Mouse (Mus musculus) MEL (cell line): ENCODE results near the gene Phf21a. TPM values are rescaled to one million over a fixed set of nuclear protein-coding genes. Genes with fewer than 3 reads are reported as not detected.
A peak's percentile ranks its signal among the peaks of the same experiment; 100 is the strongest.

Experiments used
- DNase-seq: peaks from one replicate; pipeline ENCODE4 v3.0.0; 2011; ENCODE audit warnings: low read depth, low spot score
- H3K27ac ChIP-seq: 2 replicates; pipeline ENCODE4 v1.5.1; 2012; ENCODE audit warnings: low read depth, mild to moderate bottlenecking, control low read depth, low read length, moderate library complexity; ENCODE audit not compliant: control insufficient read depth
- H3K27me3 ChIP-seq, 2 experiments: fragments of 150-350 bp in 1 of 2; sonication (generic) in 1 of 2; 2 replicates each; pipeline ENCODE4 v1.6.1; 2012; ENCODE audit warnings: low read length in 2 of 2, mild to moderate bottlenecking in 2 of 2, improper control_type of control experiment in 1 of 2, moderate library complexity in 1 of 2; ENCODE audit not compliant: insufficient read depth in 2 of 2, control insufficient read depth in 1 of 2
- H3K36me3 ChIP-seq, 2 experiments: 2 replicates each; pipeline ENCODE4 v1.6.1; 2012 to 2014; ENCODE audit warnings: low read length in 2 of 2, improper control_type of control experiment in 1 of 2, inconsistent platforms in 1 of 2, mild to moderate bottlenecking in 1 of 2; ENCODE audit not compliant: insufficient read depth in 2 of 2, control insufficient read depth in 1 of 2
- H3K4me1 ChIP-seq, 2 experiments: fragments of 150-350 bp in 1 of 2; sonication (generic) in 1 of 2; 2 replicates each; pipeline ENCODE4 v1.6.1; 2012; ENCODE audit warnings: low read length in 2 of 2, improper control_type of control experiment in 1 of 2, mild to moderate bottlenecking in 1 of 2; ENCODE audit not compliant: insufficient read depth in 2 of 2, control insufficient read depth in 1 of 2
- H3K4me3 ChIP-seq, 2 experiments: fragments of 150-350 bp in 1 of 2; sonication (generic) in 1 of 2; 2 replicates each; pipeline ENCODE4 v1.5.1; 2012; ENCODE audit warnings: low read depth in 2 of 2, low read length in 2 of 2, mild to moderate bottlenecking in 2 of 2, moderate library complexity in 2 of 2, control low read depth in 1 of 2, improper control_type of control experiment in 1 of 2; ENCODE audit not compliant: control insufficient read depth in 1 of 2, insufficient read depth in 1 of 2
- H3K79me2 ChIP-seq: 2 replicates; pipeline ENCODE4 v1.6.1; 2012; ENCODE audit warnings: mild to moderate bottlenecking, low read length, moderate library complexity; ENCODE audit not compliant: control insufficient read depth, poor library complexity, insufficient read depth
- H3K9ac ChIP-seq: 2 replicates; pipeline ENCODE4 v1.6.1; 2012; ENCODE audit warnings: low read depth, mild to moderate bottlenecking, control low read depth, low read length, moderate library complexity; ENCODE audit not compliant: control insufficient read depth, poor library complexity, severe bottlenecking
- H3K9me3 ChIP-seq: fragments of 150-350 bp; sonication (generic); replicated peaks from 2 replicates; pipeline ENCODE4 v1.6.1; 2012; ENCODE audit warnings: mild to moderate bottlenecking, low read length, improper control_type of control experiment, moderate library complexity; ENCODE audit not compliant: insufficient read depth
- BHLHE40 ChIP-seq: IDR thresholded peaks from 2 replicates; pipeline ENCODE4 v1.6.1; 2012; ENCODE audit warnings: low read depth, mild to moderate bottlenecking, inconsistent platforms, low read length, improper control_type of control experiment, borderline replicate concordance
- CHD1 ChIP-seq: IDR thresholded peaks from 2 replicates; pipeline ENCODE4 v1.6.1; 2012; ENCODE audit warnings: low read depth, mild to moderate bottlenecking, inconsistent platforms, low read length, improper control_type of control experiment
- ELF1 ChIP-seq: IDR thresholded peaks from 2 replicates; pipeline ENCODE4 v1.6.1; 2014; ENCODE audit warnings: low read depth, mild to moderate bottlenecking, inconsistent platforms, low read length, improper control_type of control experiment, moderate library complexity
- HCFC1 ChIP-seq: IDR thresholded peaks from 2 replicates; pipeline ENCODE4 v1.6.1; 2012; ENCODE audit warnings: low read depth, mild to moderate bottlenecking, inconsistent platforms, low read length, improper control_type of control experiment, moderate library complexity
- MAX ChIP-seq: IDR thresholded peaks from 2 replicates; pipeline ENCODE4 v1.6.1; 2011; ENCODE audit warnings: low read length, improper control_type of control experiment
- MYC ChIP-seq: IDR thresholded peaks from 2 replicates; pipeline ENCODE4 v1.6.1; 2011; ENCODE audit warnings: low read depth, mild to moderate bottlenecking, low read length, improper control_type of control experiment, moderate library complexity
- NELFE ChIP-seq: IDR thresholded peaks from 2 replicates; pipeline ENCODE4 v1.6.1; 2011; ENCODE audit warnings: low read depth, low read length, improper control_type of control experiment
- POLR2A ChIP-seq, 2 experiments: IDR thresholded peaks; 2 replicates each; pipeline ENCODE4 v1.6.1; 2011 to 2012; ENCODE audit warnings: low read length in 2 of 2, mild to moderate bottlenecking in 2 of 2, control low read depth in 1 of 2, improper control_type of control experiment in 1 of 2, low read depth in 1 of 2, moderate library complexity in 1 of 2; ENCODE audit not compliant: control insufficient read depth in 1 of 2, insufficient read depth in 1 of 2, poor library complexity in 1 of 2
- RCOR1 ChIP-seq: IDR thresholded peaks from 2 replicates; pipeline ENCODE4 v1.6.1; 2012; ENCODE audit warnings: low read depth, mild to moderate bottlenecking, inconsistent platforms, low read length, improper control_type of control experiment
- SIN3A ChIP-seq: IDR thresholded peaks from 2 replicates; pipeline ENCODE4 v1.6.1; 2012; ENCODE audit warnings: low read length, improper control_type of control experiment, inconsistent platforms
- SMC3 ChIP-seq: IDR thresholded peaks from 2 replicates; pipeline ENCODE4 v1.6.1; 2011; ENCODE audit warnings: low read depth, low read length, improper control_type of control experiment
- TAL1 ChIP-seq: IDR thresholded peaks from 2 replicates; pipeline ENCODE4 v1.6.1; 2012; ENCODE audit warnings: mild to moderate bottlenecking, inconsistent platforms, low read length, moderate library complexity, mixed read lengths
- TBP ChIP-seq: IDR thresholded peaks from 2 replicates; pipeline ENCODE4 v1.8.0; 2011; ENCODE audit warnings: low read depth, low read length, improper control_type of control experiment
- TCF12 ChIP-seq: IDR thresholded peaks from 2 replicates; pipeline ENCODE4 v1.6.1; 2014; ENCODE audit warnings: low read depth, mild to moderate bottlenecking, inconsistent platforms, low read length, improper control_type of control experiment, moderate library complexity
- UBTF ChIP-seq: IDR thresholded peaks from 2 replicates; pipeline ENCODE4 v1.6.1; 2012; ENCODE audit warnings: low read depth, mild to moderate bottlenecking, inconsistent platforms, low read length, improper control_type of control experiment, moderate library complexity, borderline replicate concordance; ENCODE audit not compliant: insufficient read depth
- ZKSCAN1 ChIP-seq: IDR thresholded peaks from 2 replicates; pipeline ENCODE4 v1.6.1; 2012; ENCODE audit warnings: low read depth, mild to moderate bottlenecking, inconsistent platforms, low read length, improper control_type of control experiment, moderate library complexity
- ZNF384 ChIP-seq: IDR thresholded peaks from 2 replicates; pipeline ENCODE4 v1.6.1; 2012; ENCODE audit warnings: low read depth, mild to moderate bottlenecking, inconsistent platforms, low read length, improper control_type of control experiment
- polyA plus RNA-seq, 2 experiments: library from polyadenylated mRNA; stranded (reverse) in 1 of 2; unstranded in 1 of 2; fragments of >175 nt in 1 of 2; fragments of >200 nt in 1 of 2; gene quantifications; 2 replicates each; pipeline versions ENCODE4 v1.2.1 to v1.2.4; 2012; ENCODE audit warnings: low replicate concordance in 2 of 2, low read depth in 1 of 2; ENCODE audit not compliant: insufficient read length in 2 of 2, insufficient read depth in 1 of 2, missing spikeins in 1 of 2
- total RNA-seq: library from RNA; depleted of rRNA; stranded (reverse); fragments of 300-350 nt; gene quantifications from 2 replicates; pipeline ENCODE4 v1.2.3, GENCODE M21; 2012

Phf21a gene
- total and polyA plus RNA-seq, 3 experiments = 4.7 to 245 (median 15.6) TPM

GRCm38 (mm10) chr2:92182146-92182756, 89.3 kb downstream of the Phf21a start:
- Histone ChIP-seq H3K9me3 (no peaks in the 10 kb centered on the region), H3K9ac (peak overlapping the region; percentile 87), H3K27ac (no peak overlapping the region), H3K36me3 (peaks cover 0 to 5% of the 10 kb centered on the region in 2 experiments; a peak in 1 of 4 replicates), H3K4me3 (peak overlapping the region; percentile 82 to 89), H3K79me2 (peaks cover 1% of the 10 kb centered on the region; the same call in 1 of the 2 replicates), H3K4me1 (peaks cover 0 to 6% of the 10 kb centered on the region in 2 experiments; a peak in 1 of 4 replicates), H3K27me3 (no peaks in the 10 kb centered on the region)
- TF ChIP-seq ZNF384 (peak; percentile 54), CHD1 (no peak)
- no peak for DNase-seq

- DNase-seq = peak; percentile 92
- Histone ChIP-seq H3K9ac (peak overlapping the region; percentile 87), H3K36me3 (peaks cover 0 to 5% of the 10 kb centered on the region in 2 experiments; a peak in 1 of 4 replicates), H3K4me3 (peak overlapping the region; percentile 82 to 89), H3K4me1 (peaks cover 0 to 6% of the 10 kb centered on the region in 2 experiments; a peak in 1 of 4 replicates), H3K79me2 (peaks cover 1% of the 10 kb centered on the region; the same call in 1 of the 2 replicates), H3K27me3 (no peaks in the 10 kb centered on the region), H3K9me3 (no peaks in the 10 kb centered on the region), H3K27ac (peak overlapping the region; percentile 74)
- TF ChIP-seq HCFC1 (peak; percentile 43; the same call in 1 of the 2 replicates), UBTF (peak; percentile 64; the same call in 1 of the 2 replicates), TBP (peak; percentile 86), SMC3 (no peak), SIN3A (peak; percentile 57; the same call in 1 of the 2 replicates), BHLHE40 (no peak), CHD1 (no peak), POLR2A (IDR thresholded peaks at IDR 0.05; ENCODE audit: control insufficient read depth in 1 of 2, insufficient read depth in 1 of 2, low read depth in 1 of 2, low read length in 2 of 2, poor library complexity in 1 of 2) (peak; percentile 69 to 77), TAL1 (no peak), NELFE (peak; percentile 43), ZKSCAN1 (no peak), MAX (no peak), TCF12 (peak; percentile 32; the same call in 1 of the 2 replicates), MYC (no peak), ZNF384 (no peak), ELF1 (peak; percentile 64; the same call in 1 of the 2 replicates), RCOR1 (no peak; the same call in 1 of the 2 replicates)
- TF ChIP-seq, all 39 proteins: peak for 8
These were observed 90.1 kb downstream of the Phf21a start for GRCm38 (mm10) chr2:92182981-92183501.
